Mouse (Mus musculus) neural tube, embryonic 15.5 days (tissue): ENCODE results near the gene Spaca3. TPM values are rescaled to one million over a fixed set of nuclear protein-coding genes. Genes with fewer than 3 reads are reported as not detected.

Experiments used
- ATAC-seq: fragments of 200-750 bp; cut with Nextera tagmentation; 2 replicates; pipeline ENCODE4 v1.8.0; 2017; ENCODE audit warnings: mild to moderate bottlenecking, moderate TSS enrichment, moderate library complexity; ENCODE audit not compliant: low FRiP score
- H3K27ac ChIP-seq: fragments of 300-500 bp; sonication (generic); replicated peaks from 2 replicates; pipeline ENCODE4 v1.5.1; 2015; ENCODE audit warnings: mild to moderate bottlenecking, inconsistent platforms
- H3K27me3 ChIP-seq: fragments of 300-500 bp; sonication (generic); replicated peaks from 2 replicates; pipeline ENCODE4 v1.6.1; 2015; ENCODE audit warnings: inconsistent platforms
- H3K36me3 ChIP-seq: fragments of 300-500 bp; sonication (generic); 2 replicates; pipeline ENCODE4 v1.6.1; 2015; ENCODE audit warnings: inconsistent platforms
- H3K4me1 ChIP-seq: fragments of 300-500 bp; sonication (generic); 2 replicates; pipeline ENCODE4 v1.6.1; 2015; ENCODE audit warnings: inconsistent platforms
- H3K4me2 ChIP-seq: fragments of 300-500 bp; sonication (generic); 2 replicates; pipeline ENCODE4 v1.6.1; 2015; ENCODE audit warnings: inconsistent platforms, mild to moderate bottlenecking, moderate library complexity
- H3K4me3 ChIP-seq: fragments of 300-500 bp; sonication (generic); replicated peaks from 2 replicates; pipeline ENCODE4 v1.5.1; 2015; ENCODE audit warnings: mild to moderate bottlenecking, inconsistent platforms
- H3K9ac ChIP-seq: fragments of 300-500 bp; sonication (generic); replicated peaks from 2 replicates; pipeline ENCODE4 v1.6.1; 2015; ENCODE audit warnings: mild to moderate bottlenecking, inconsistent platforms
- H3K9me3 ChIP-seq: fragments of 300-500 bp; sonication (generic); replicated peaks from 2 replicates; pipeline ENCODE4 v1.6.1; 2016; ENCODE audit warnings: inconsistent platforms
- WGBS: fragments of 180-500 bp; shearing (Covaris S2); methylation state at CpG from one replicate; pipeline ENCODE4 v1.1.7; 2015; ENCODE audit warnings: mixed read lengths; 5-methylcytosine and 5-hydroxymethylcytosine counted together
- polyA plus RNA-seq: library from polyadenylated mRNA; unstranded; fragments of >200 nt; fragmentation: Nextera tagmentation; extraction: Ambion mirVana; gene quantifications from 2 replicates; pipeline ENCODE4 v1.2.1, GENCODE M21; 2015

Gene Spaca3
- polyA plus RNA-seq, 1 experiment from 2014 or later, result not detected

DNA sequence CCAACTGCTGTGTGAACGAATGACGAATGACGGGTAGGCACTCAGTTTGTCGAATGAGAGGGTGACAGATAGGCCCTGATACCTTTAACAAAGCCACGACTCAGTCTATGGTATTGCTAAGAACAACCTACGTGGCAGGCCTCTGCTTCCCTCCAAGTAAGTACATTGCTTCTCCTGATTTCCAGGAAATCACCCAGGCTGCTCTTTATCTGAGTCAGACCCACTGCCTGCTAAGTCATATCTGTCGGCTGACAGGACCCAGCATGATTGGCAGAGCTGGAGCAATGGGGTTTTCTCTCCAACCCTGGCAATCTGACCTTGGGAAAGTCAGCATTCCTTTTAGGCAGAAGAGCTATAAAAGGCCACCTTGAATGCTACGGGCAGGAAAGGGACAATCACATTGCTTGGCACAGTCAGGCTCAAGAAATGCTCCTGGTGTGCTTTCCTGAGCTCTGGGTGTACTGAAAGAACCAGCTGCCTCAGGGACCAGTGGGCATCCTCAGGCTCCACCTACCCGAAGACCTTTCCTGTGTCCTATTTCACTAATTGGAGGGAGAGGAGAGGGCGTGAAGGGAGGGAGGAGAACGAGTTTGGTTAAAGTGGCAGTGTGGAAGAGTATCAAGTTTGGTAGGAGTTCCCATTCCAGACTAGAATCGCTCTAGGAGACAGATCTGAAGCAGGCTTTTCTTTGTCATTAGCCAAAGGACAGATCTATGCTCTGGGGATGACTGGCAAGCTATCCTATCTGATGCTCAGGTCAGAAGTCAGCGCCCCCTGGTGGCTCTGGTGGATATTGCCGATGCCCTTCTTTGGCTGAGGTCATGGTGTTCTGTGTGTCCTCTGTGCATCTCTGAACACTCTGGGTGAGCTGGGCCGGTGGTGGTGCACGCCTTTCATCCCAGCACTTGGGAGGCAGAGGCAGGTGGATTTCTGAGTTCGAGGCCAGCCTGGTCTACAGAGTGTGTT lies 14.6 kb downstream of the Spaca3 start:
- H3K9ac ChIP-seq, result no peak overlapping the region
- no peaks in the 10 kb centered on the region for H3K36me3 ChIP-seq
- no peaks in the 10 kb centered on the region for H3K9me3 ChIP-seq
- no peak for ATAC-seq
- no peak overlapping the region for H3K4me2 ChIP-seq
- no peaks in the 10 kb centered on the region for H3K27me3 ChIP-seq
- no peak overlapping the region for H3K4me3 ChIP-seq
- no peak overlapping the region for H3K27ac ChIP-seq
- WGBS, result 65% methylated on average over 17 of the region's 17 CpGs
- H3K4me1 ChIP-seq, result peaks cover 15% of the 10 kb centered on the region

DNA sequence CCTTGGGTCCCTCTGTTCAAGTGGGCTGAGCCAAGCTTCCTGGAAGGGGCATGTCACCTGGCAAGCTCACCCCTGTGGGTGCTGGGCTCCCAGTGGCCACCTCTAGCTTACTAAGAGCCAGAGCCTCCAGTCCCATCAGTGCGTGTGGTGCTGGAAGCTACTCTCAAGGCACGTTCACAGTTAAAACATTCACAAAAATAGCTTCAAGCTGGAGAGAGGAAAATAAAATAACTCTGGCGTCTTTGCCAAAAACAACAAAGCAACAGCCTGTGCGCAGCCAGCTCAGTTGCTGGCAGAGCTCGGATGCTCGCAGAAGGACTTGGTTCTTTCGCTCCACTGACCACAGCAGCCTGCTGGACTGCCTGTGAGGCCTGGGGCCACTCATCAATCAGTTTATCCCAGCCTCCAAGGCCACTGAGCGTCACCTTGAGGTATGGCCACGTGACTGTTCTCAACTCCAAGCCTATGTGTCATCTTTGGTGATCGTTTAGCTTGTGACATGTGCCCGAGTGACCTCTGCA lies 19.0 kb downstream of the Spaca3 start:
- Histone ChIP-seq H3K36me3 (peaks cover 5% of the 10 kb centered on the region; the same call in 1 of the 2 replicates), H3K9me3 (no peaks in the 10 kb centered on the region), H3K27ac (peak overlapping the region; percentile 51; the same call in 1 of the 2 replicates), H3K4me2 (no peak overlapping the region), H3K9ac (no peak overlapping the region), H3K4me1 (peaks cover 9% of the 10 kb centered on the region), H3K27me3 (no peaks in the 10 kb centered on the region), H3K4me3 (no peak overlapping the region)
- 55% methylated on average over 11 of the region's 11 CpGs for WGBS
- ATAC-seq, result no peak

DNA sequence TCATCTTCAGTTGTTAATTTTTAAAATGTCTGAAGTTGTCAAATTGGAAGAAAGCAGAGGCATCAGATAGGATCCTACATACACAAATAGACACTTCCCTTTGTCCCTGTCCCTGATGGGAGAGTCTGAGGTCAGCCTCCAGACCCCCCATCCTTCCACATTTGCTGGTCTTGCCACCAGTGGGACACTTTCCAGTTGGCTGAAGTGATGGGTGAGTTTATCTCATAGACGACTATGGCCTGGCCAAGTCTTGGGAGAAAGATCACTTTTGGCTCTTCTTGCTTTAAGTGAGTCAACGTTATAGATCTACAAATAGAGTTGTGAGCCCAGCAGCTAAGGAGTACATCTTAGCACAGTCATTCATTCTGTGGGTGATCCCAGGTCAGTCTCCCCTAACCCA lies 19.9 kb downstream of the Spaca3 start:
- peaks cover 9% of the 10 kb centered on the region for H3K4me1 ChIP-seq
- WGBS, result 86% methylated on average over 2 of the region's 2 CpGs

DNA sequence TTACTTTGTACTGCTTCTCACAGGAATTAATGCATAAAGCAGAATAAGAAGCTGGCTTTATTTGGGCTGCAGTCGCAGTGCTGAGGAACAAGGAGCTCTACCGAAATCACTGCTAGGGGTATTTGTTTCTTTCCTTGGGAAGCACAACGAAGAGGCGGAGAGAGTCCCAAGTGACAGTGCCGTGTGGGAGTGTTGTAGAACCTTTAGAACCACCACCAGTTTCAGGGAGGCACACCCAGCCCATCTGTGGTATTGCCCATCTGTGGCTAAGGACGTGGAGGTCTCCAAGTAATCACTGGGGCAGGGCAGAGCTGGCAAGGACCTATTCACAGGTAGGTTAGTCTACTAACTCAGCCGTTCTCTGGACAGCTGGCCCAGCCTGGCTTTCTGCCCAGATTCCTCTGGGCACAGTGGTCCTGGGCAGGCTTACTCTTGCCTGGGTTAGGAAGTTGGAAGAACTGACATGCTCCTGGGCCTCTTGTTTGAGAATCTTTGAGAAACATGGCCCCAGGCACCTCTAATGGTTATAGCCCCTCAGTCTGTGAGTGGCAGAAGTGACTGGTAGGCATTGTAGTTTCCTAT lies 24.2 kb downstream of the Spaca3 start:
- Histone ChIP-seq H3K36me3 (peaks cover 5% of the 10 kb centered on the region; the same call in 1 of the 2 replicates), H3K27ac (no peak overlapping the region), H3K4me3 (no peak overlapping the region), H3K9me3 (no peaks in the 10 kb centered on the region), H3K4me2 (no peak overlapping the region), H3K9ac (no peak overlapping the region), H3K4me1 (peaks cover 2% of the 10 kb centered on the region; the same call in 1 of the 2 replicates), H3K27me3 (no peaks in the 10 kb centered on the region)
- WGBS, result 80% methylated on average over 7 of the region's 7 CpGs
- ATAC-seq, result no peak

More for the DNA sequence above, 19.9 kb downstream of the Spaca3 start:
- no peak overlapping the region for H3K27ac ChIP-seq
- no peak overlapping the region for H3K4me2 ChIP-seq
- no peak overlapping the region for H3K4me3 ChIP-seq
- H3K27me3 ChIP-seq, result no peaks in the 10 kb centered on the region
- H3K36me3 ChIP-seq, result peaks cover 5% of the 10 kb centered on the region; the same call in 1 of the 2 replicates
- ATAC-seq, result no peak
- no peak overlapping the region for H3K9ac ChIP-seq
- H3K9me3 ChIP-seq, result no peaks in the 10 kb centered on the region

DNA sequence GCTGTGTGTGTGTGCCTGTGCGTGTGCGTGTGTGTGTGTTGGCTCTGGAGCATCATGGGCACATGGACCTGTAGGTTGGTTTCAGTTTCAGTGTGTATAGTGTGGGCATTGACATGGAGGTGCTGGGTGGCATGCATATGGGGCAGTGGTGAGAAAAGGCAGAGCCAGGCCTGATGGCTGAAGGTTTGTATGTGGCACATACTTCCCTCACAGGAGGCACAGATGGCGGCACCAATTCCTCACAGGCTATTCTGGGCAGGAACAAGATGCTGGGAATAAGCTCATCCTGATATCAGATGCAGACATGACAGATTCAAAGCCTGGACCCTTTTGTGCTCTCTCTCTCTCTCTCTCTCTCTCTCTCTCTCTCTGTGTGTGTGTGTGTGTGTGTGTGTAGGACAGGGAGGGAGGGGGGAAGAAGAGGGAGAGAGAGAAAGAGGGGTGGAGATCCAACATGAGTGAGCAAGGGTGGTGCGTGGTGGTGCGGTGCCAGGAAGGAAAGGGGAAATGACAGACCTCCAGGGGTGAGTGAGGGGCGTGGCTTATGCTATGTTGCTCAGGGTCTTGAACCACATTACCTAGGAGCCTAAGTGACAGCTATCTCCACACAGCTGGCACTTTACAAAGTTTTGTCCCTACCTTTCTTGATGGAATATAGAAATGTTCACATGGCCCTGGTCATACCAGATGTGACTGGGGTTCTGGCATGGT lies 26.5 kb downstream of the Spaca3 start:
- Histone ChIP-seq H3K27ac (no peak overlapping the region), H3K4me1 (no peaks in the 10 kb centered on the region), H3K27me3 (no peaks in the 10 kb centered on the region), H3K9me3 (no peaks in the 10 kb centered on the region), H3K4me3 (no peak overlapping the region), H3K9ac (no peak overlapping the region), H3K4me2 (no peak overlapping the region), H3K36me3 (peaks cover 5% of the 10 kb centered on the region; the same call in 1 of the 2 replicates)
- WGBS, result 86% methylated on average over 6 of the region's 6 CpGs
- no peak for ATAC-seq

DNA sequence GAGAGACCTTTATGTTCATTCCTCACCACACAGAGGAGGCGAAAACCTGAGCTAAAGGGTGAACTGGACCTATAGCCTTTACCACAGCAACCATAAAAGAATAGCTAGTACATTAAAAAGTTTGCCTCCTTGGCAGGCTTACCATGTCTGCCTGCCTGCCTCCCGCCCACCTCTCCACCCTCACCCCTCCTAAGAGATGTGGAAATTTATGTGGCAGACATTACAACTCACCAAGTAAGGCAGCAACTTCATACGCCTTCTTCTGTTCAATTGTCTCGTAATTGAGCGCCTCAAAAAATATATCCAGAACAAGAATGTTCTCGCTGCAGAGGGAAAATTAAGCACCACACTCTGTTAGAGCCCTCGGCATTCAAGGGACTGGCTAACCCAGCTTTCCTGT lies 28.2 kb downstream of the Spaca3 start:
- H3K27me3 ChIP-seq, result no peaks in the 10 kb centered on the region
- no peak overlapping the region for H3K4me3 ChIP-seq
- H3K9ac ChIP-seq, result no peak overlapping the region
- no peaks in the 10 kb centered on the region for H3K4me1 ChIP-seq
- no peaks in the 10 kb centered on the region for H3K9me3 ChIP-seq
- no peak for ATAC-seq
- H3K4me2 ChIP-seq, result no peak overlapping the region
- no peak overlapping the region for H3K27ac ChIP-seq
- H3K36me3 ChIP-seq, result no peaks in the 10 kb centered on the region
- 84% methylated on average over 7 of the region's 7 CpGs for WGBS

DNA sequence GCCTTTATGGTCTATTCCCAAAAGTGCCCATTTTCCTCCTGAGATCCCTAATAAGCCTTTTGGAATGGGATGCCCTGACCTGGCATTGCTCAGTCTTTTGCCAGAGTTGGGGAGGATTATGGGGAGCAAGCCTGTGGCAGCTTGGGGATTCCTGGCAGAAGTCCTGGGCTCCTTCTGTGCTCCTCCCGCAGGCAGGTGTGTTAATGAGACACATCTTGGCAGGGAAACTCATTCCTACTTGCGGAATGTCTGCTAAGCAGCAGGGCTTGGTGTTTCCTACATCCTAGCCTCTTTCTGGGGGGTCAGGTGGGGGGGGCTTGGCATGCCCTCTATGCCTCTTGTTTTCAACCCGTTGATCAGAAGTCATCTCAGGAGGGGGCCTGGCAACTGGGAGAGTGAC lies 28.9 kb downstream of the Spaca3 start:
- 54% methylated on average over 3 of the region's 3 CpGs for WGBS
- H3K36me3 ChIP-seq, result no peaks in the 10 kb centered on the region
- no peak overlapping the region for H3K27ac ChIP-seq
- H3K4me2 ChIP-seq, result no peak overlapping the region
- H3K27me3 ChIP-seq, result no peaks in the 10 kb centered on the region
- no peaks in the 10 kb centered on the region for H3K9me3 ChIP-seq
- H3K9ac ChIP-seq, result no peak overlapping the region
- no peak overlapping the region for H3K4me3 ChIP-seq
- no peak for ATAC-seq
- H3K4me1 ChIP-seq, result no peaks in the 10 kb centered on the region

DNA sequence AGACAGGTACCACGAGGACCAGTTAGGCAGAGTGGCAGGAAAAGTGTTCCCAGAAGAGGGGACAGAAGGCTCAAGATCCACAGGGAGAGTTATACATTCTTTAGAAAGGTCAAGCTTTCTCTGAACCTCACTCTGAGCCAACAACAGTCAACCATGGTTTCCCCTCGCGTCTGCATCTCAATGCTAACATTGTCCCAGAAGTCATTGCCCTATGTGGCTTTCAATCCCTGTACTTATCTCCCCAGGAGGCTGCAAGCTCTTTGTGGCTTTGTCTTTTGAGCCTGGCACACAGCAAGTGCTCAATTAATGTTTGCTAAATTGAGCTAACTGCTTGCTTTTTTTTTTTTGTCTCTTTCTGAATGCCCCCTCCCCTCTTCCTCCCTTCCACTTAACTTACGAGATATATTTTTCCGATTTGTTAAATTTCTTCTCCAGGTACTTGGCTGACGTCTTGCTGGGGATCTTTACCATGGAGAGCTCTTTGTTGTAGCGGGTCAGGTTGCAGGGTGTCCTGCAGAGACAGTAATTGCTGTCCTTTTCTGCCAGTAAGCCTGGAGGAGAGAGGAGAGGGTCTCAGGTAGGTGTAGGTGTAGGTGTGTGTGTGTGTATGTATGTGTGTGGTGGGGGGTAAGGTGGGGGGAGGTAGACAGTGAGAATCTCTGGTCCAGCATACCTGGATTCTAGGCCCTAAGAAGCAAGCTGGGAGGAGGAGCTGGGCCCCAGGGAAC lies 31.3 kb downstream of the Spaca3 start:
- no peak overlapping the region for H3K4me2 ChIP-seq
- H3K9ac ChIP-seq, result no peak overlapping the region
- no peaks in the 10 kb centered on the region for H3K27me3 ChIP-seq
- H3K36me3 ChIP-seq, result no peaks in the 10 kb centered on the region
- no peak for ATAC-seq
- no peaks in the 10 kb centered on the region for H3K9me3 ChIP-seq
- H3K27ac ChIP-seq, result no peak overlapping the region
- no peaks in the 10 kb centered on the region for H3K4me1 ChIP-seq
- WGBS, result 10% methylated on average over 7 of the region's 7 CpGs
- no peak overlapping the region for H3K4me3 ChIP-seq

DNA sequence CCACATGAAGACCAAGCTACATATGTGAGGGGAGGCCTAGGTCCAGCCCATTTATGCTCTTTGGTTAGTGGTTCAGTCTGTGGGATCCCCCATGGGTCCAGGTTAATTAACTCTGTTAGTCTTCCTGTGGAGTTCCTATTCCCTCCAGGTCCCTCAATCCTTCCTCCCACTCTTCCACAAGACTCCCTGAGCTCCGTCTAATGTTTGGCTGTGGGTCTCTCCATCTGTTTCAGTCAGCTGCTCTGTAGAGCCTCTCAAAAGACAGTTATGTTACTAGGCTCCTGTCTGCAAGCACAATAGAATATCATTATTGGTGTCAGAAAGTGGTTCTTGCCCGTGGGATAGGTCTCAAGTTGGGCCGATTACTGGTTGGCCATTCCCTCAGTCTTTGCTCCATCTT lies 37.7 kb downstream of the Spaca3 start:
- Histone ChIP-seq H3K4me1 (no peaks in the 10 kb centered on the region), H3K9me3 (no peaks in the 10 kb centered on the region), H3K27me3 (no peaks in the 10 kb centered on the region), H3K4me3 (no peak overlapping the region), H3K4me2 (no peak overlapping the region), H3K9ac (no peak overlapping the region), H3K36me3 (no peaks in the 10 kb centered on the region), H3K27ac (no peak overlapping the region)
- 86% methylated on average over 3 of the region's 3 CpGs for WGBS
- ATAC-seq, result no peak

DNA sequence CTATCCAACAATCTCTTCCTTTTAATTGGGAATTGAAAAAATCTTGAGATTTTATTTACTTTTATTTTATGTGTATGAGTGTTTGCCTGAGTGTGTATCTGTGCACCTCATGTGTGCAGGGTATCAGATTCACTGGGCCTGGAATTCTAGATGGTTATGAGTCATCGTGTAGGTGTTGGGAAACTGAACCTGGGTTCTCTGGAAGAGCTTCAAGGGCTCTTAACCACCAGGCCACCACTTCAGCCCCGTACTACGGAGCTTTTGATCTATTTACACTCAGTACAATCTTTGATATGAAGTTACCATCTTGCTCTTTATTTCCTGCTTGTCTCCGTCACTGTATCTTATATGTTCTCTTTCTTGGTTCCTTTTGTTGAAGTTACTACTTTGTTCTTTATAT lies 42.4 kb downstream of the Spaca3 start:
- H3K36me3 ChIP-seq, result no peaks in the 10 kb centered on the region
- no peak overlapping the region for H3K27ac ChIP-seq
- no peak overlapping the region for H3K4me2 ChIP-seq
- no peak for ATAC-seq
- H3K9me3 ChIP-seq, result no peaks in the 10 kb centered on the region
- no peaks in the 10 kb centered on the region for H3K27me3 ChIP-seq
- no peak overlapping the region for H3K9ac ChIP-seq
- H3K4me1 ChIP-seq, result 0 out of 2 replicates have a peak, but pooled peaks cover 6% of the 10 kb centered on the region
- 94% methylated on average over 4 of the region's 4 CpGs for WGBS
- no peak overlapping the region for H3K4me3 ChIP-seq

DNA sequence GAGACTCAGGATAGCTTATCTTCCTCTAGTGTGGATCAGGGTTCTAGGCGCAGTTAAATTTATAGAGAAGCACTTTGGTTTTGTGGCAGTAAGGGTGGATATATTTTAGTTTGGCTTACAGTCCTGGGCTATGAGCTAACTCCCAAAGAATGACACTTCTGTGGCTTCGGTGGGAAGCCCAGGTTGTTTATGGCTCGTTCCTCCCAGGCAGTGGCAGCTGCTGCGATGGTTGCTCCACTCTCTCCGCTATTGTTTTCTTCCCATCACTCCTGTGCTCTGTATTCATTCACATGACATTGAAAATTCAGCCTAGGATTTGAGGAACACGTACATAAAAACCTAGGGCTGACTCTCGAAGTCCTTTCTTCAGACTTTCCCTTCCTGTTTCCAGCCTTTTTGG lies 44.5 kb downstream of the Spaca3 start:
- Histone ChIP-seq H3K27ac (no peak overlapping the region), H3K36me3 (no peaks in the 10 kb centered on the region), H3K9ac (no peak overlapping the region), H3K4me2 (no peak overlapping the region), H3K4me3 (no peak overlapping the region), H3K9me3 (no peaks in the 10 kb centered on the region), H3K4me1 (0 out of 2 replicates have a peak, but pooled peaks cover 6% of the 10 kb centered on the region), H3K27me3 (no peaks in the 10 kb centered on the region)
- 19% methylated on average over 7 of the region's 7 CpGs for WGBS
- ATAC-seq, result no peak
